Mouse (Mus musculus): ENCODE data around the gene AI182371. TPM values are rescaled to one million over a fixed set of nuclear protein-coding genes. Genes with fewer than 3 reads are reported as not detected.
A peak's percentile ranks its signal among the peaks of the same experiment; 100 is the strongest.

The AI182371 gene
- polyA plus RNA-seq, 1 experiment from 2014 or later, result 0.34 TPM

DNA sequence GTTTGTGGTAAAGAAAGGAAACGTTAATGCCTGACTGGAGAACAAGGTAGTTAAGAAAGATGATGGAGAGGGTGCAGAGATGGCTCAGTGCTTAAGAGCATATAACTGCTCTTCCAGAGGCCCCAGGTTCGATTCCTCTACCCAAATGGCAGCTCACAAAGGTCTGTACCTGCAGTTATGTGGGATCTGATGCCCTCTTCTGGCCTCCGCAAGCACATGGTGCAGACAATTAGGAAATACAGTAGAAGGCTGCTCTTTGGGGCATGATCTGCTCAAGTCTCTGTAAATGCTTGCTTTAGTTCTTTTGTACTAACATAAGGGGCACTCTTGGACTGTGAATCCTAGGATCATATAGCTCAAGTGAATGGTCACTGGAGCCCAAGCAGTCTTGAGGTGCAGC is 7.4 kb upstream of the AI182371 start:
- H3K4me3 ChIP-seq, result peak overlapping the region; percentile 80
- no peaks in the 10 kb centered on the region for H3K9me3 ChIP-seq (replicated peaks)
- peak overlapping the region; percentile 73 for H3K4me2 ChIP-seq
- 24% methylated on average over 3 of the region's 3 CpGs for WGBS
- peak; percentile 44 for ATAC-seq
- H3K36me3 ChIP-seq (ENCODE audit: poor library complexity, severe bottlenecking), result no peaks in the 10 kb centered on the region; the same call in 1 of the 2 replicates
- H3K9ac ChIP-seq, result no peak overlapping the region; the same call in 1 of the 2 replicates
- no peaks in the 10 kb centered on the region for H3K27me3 ChIP-seq
- H3K4me1 ChIP-seq, result peaks cover 6% of the 10 kb centered on the region
- H3K27ac ChIP-seq, result peak overlapping the region; percentile 79; the same call in 1 of the 2 replicates

GRCm38 (mm10) chr2:35107984-35108635 is 6.8 kb upstream of the AI182371 start:
- H3K36me3 ChIP-seq (ENCODE audit: poor library complexity, severe bottlenecking), result no peaks in the 10 kb centered on the region
- WGBS, result 53% methylated on average over 5 of the region's 5 CpGs
- H3K4me3 ChIP-seq, result no peak overlapping the region
- H3K9ac ChIP-seq, result no peak overlapping the region
- H3K27ac ChIP-seq, result no peak overlapping the region
- H3K9me3 ChIP-seq (replicated peaks), result no peaks in the 10 kb centered on the region
- H3K4me2 ChIP-seq, result no peak overlapping the region
- peaks cover 6% of the 10 kb centered on the region for H3K4me1 ChIP-seq
- ATAC-seq, result no peak
- H3K27me3 ChIP-seq, result no peaks in the 10 kb centered on the region

GRCm38 (mm10) chr2:35104843-35105242 is 3.5 kb upstream of the AI182371 start:
- no peak for ATAC-seq
- Histone ChIP-seq H3K27ac (no peak overlapping the region), H3K4me1 (peaks cover under 1% of the 10 kb centered on the region; the same call in 1 of the 2 replicates), H3K36me3 (ENCODE audit: poor library complexity, severe bottlenecking) (no peaks in the 10 kb centered on the region), H3K9me3 (replicated peaks) (no peaks in the 10 kb centered on the region), H3K27me3 (no peaks in the 10 kb centered on the region), H3K4me3 (no peak overlapping the region), H3K4me2 (no peak overlapping the region), H3K9ac (no peak overlapping the region)
- 60% methylated on average over 3 of the region's 3 CpGs for WGBS

GRCm38 (mm10) chr2:35103558-35103957 is 2.2 kb upstream of the AI182371 start:
- Histone ChIP-seq H3K9ac (no peak overlapping the region), H3K27ac (no peak overlapping the region), H3K4me2 (no peak overlapping the region), H3K4me3 (no peak overlapping the region), H3K36me3 (ENCODE audit: poor library complexity, severe bottlenecking) (no peaks in the 10 kb centered on the region), H3K4me1 (no peaks in the 10 kb centered on the region), H3K27me3 (no peaks in the 10 kb centered on the region), H3K9me3 (replicated peaks) (no peaks in the 10 kb centered on the region)
- WGBS, result 76% methylated on average over 5 of the region's 5 CpGs
- no peak for ATAC-seq

GRCm38 (mm10) chr2:35102777-35103176 is 1.4 kb upstream of the AI182371 start:
- Histone ChIP-seq H3K4me1 (no peaks in the 10 kb centered on the region), H3K9me3 (replicated peaks) (no peaks in the 10 kb centered on the region), H3K9ac (no peak overlapping the region), H3K36me3 (ENCODE audit: poor library complexity, severe bottlenecking) (no peaks in the 10 kb centered on the region), H3K27me3 (no peaks in the 10 kb centered on the region), H3K4me3 (no peak overlapping the region), H3K27ac (no peak overlapping the region), H3K4me2 (no peak overlapping the region)
- ATAC-seq, result no peak

DNA sequence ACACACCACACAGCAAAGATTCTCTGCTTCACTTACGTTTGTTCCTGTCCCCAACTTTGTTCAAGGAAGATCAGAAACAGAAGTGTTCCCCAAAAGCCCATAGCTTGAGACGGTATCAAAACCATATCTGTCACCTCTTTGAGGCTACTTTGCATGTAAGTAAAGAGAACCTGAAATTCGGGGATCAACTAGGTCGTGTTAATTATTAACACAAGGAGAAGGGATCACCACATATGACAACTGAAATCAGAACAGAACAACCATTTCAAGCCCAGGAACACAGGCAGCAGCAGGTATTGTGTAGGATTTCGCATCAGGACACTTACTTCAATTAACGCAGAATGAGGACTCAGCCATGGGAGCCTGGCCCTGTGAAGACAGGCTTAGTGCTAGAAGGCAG is 814 bp downstream of the AI182371 start:
- Histone ChIP-seq H3K36me3 (ENCODE audit: poor library complexity, severe bottlenecking) (no peaks in the 10 kb centered on the region), H3K4me2 (no peak overlapping the region), H3K4me1 (no peaks in the 10 kb centered on the region), H3K4me3 (no peak overlapping the region), H3K9me3 (replicated peaks) (no peaks in the 10 kb centered on the region), H3K9ac (no peak overlapping the region), H3K27me3 (no peaks in the 10 kb centered on the region), H3K27ac (no peak overlapping the region)
- WGBS, result 89% methylated on average over 6 of the region's 6 CpGs
- ATAC-seq, result no peak

DNA sequence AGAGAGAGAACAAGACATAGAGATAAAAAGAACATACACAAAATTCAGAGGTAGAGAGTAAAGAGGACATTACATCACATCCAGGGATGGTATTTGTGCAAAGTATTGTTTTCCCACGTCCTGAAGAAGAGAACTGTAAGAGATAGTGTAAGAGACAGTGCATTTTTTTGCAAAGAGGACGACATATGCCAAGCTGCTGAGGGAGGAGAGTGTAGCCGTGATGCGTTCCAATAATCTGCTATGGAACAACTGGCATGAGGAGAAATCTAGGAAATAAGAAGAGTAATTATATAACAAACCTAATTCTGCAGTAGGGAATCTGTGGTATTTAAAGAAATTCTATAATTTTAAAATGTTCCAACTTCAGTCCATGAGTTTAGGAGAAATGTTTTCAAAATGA is 13.9 kb downstream of the AI182371 start:
- no peak overlapping the region for H3K4me3 ChIP-seq
- H3K27me3 ChIP-seq, result no peaks in the 10 kb centered on the region
- WGBS, result 74% methylated on average over 4 of the region's 4 CpGs
- H3K36me3 ChIP-seq (ENCODE audit: poor library complexity, severe bottlenecking), result no peaks in the 10 kb centered on the region
- H3K27ac ChIP-seq, result no peak overlapping the region
- no peak overlapping the region for H3K9ac ChIP-seq
- H3K4me2 ChIP-seq, result no peak overlapping the region
- ATAC-seq, result no peak
- no peaks in the 10 kb centered on the region for H3K4me1 ChIP-seq
- H3K9me3 ChIP-seq (replicated peaks), result no peaks in the 10 kb centered on the region

GRCm38 (mm10) chr2:35079166-35079565 is 22.2 kb downstream of the AI182371 start:
- no peaks in the 10 kb centered on the region for H3K9me3 ChIP-seq (replicated peaks)
- no peaks in the 10 kb centered on the region for H3K27me3 ChIP-seq
- H3K36me3 ChIP-seq (ENCODE audit: poor library complexity, severe bottlenecking), result no peaks in the 10 kb centered on the region
- 73% methylated on average over 6 of the region's 6 CpGs for WGBS
- no peak overlapping the region for H3K27ac ChIP-seq
- no peak overlapping the region for H3K4me3 ChIP-seq
- ATAC-seq, result no peak
- no peaks in the 10 kb centered on the region for H3K4me1 ChIP-seq
- H3K4me2 ChIP-seq, result no peak overlapping the region
- H3K9ac ChIP-seq, result no peak overlapping the region

DNA sequence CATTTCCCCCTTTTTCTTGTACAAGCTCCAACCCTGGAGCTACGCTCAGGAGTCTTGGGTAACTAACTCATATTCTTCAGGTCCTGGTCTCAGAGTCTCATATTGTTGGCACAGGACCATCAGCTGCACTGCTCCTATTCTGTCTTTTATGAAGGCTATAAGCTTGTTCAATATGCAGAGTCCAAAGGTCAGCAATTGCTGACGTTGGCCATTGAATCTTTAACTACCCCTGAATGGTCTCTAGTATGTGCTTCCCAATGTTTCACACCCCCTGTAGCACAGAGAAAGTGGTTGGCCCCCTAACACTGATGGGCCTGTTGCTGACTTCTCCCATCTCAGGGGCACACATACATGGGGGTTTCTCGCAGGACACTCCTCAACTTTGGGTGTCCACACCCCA is 27.0 kb downstream of the AI182371 start:
- no peaks in the 10 kb centered on the region for H3K27me3 ChIP-seq
- ATAC-seq, result no peak
- H3K36me3 ChIP-seq (ENCODE audit: poor library complexity, severe bottlenecking), result no peaks in the 10 kb centered on the region
- no peaks in the 10 kb centered on the region for H3K9me3 ChIP-seq (replicated peaks)
- H3K9ac ChIP-seq, result no peak overlapping the region
- no peak overlapping the region for H3K4me3 ChIP-seq
- WGBS, result 90% methylated on average over 3 of the region's 3 CpGs
- no peak overlapping the region for H3K27ac ChIP-seq
- no peak overlapping the region for H3K4me2 ChIP-seq
- no peaks in the 10 kb centered on the region for H3K4me1 ChIP-seq

DNA sequence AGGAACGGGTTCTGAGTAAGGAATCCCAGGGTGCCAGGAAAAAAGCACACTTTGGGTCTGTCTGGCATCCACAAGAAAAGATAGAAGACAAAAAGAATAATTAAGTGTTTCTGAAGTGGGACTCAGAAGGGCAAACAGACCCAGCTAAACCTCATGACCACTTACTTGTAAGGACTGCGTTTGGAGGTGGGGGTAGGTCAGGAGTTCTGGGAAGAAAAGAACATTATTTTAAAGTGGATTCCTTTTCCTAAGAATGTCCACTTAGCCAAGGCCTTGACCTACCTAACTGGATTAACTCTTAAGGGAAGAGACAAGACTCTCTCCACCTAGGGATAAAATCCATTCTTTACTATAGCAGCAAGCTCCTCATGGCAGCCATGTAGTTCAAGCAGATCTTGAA is 28.8 kb downstream of the AI182371 start:
- Histone ChIP-seq H3K4me1 (no peaks in the 10 kb centered on the region), H3K9me3 (replicated peaks) (no peaks in the 10 kb centered on the region), H3K4me3 (no peak overlapping the region), H3K4me2 (no peak overlapping the region), H3K9ac (no peak overlapping the region), H3K27ac (no peak overlapping the region), H3K27me3 (no peaks in the 10 kb centered on the region), H3K36me3 (ENCODE audit: poor library complexity, severe bottlenecking) (no peaks in the 10 kb centered on the region)
- WGBS, result 64% methylated on average over 2 of the region's 2 CpGs
- ATAC-seq, result no peak

- ATAC-seq, result no peak
- no peak overlapping the region for H3K27ac ChIP-seq
- H3K27me3 ChIP-seq, result no peaks in the 10 kb centered on the region
- no peaks in the 10 kb centered on the region for H3K9me3 ChIP-seq (replicated peaks)
- no peaks in the 10 kb centered on the region for H3K4me1 ChIP-seq
- 89% methylated on average over 4 of the region's 4 CpGs for WGBS
- no peak overlapping the region for H3K4me2 ChIP-seq
- no peak overlapping the region for H3K4me3 ChIP-seq
- H3K9ac ChIP-seq, result no peak overlapping the region
- no peaks in the 10 kb centered on the region for H3K36me3 ChIP-seq (ENCODE audit: poor library complexity, severe bottlenecking)
Observed at GRCm38 (mm10) chr2:35070275-35070674, 31.1 kb downstream of the AI182371 start.

- Histone ChIP-seq H3K9ac (no peak overlapping the region), H3K36me3 (ENCODE audit: poor library complexity, severe bottlenecking) (no peaks in the 10 kb centered on the region), H3K4me1 (no peaks in the 10 kb centered on the region), H3K4me2 (no peak overlapping the region), H3K4me3 (no peak overlapping the region), H3K27me3 (no peaks in the 10 kb centered on the region), H3K9me3 (replicated peaks) (no peaks in the 10 kb centered on the region), H3K27ac (no peak overlapping the region)
- 98% methylated on average over 1 of the region's 1 CpGs for WGBS
- no peak for ATAC-seq
Observed at GRCm38 (mm10) chr2:35069124-35069523, 32.2 kb downstream of the AI182371 start.

DNA sequence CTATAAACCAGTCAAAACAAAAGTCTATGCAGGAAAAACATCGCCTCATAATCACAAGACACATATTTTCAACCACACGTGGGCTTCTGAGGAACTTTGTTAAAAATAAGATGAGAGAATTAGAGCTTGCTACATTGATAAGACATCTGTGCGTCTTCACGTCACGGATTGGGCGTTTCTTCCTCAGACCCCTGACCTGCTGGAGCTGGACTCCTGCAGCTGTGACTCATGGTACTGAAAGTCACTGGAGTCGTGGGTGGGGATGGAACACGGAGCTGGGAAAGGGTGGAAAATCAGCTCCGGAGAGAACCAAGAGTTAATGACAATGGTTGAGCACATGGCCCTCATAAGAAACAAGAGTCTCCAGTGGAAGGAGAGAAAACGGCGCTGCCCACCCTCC is 34.2 kb downstream of the AI182371 start:
- Histone ChIP-seq H3K4me3 (no peak overlapping the region), H3K27ac (no peak overlapping the region), H3K9me3 (replicated peaks) (no peaks in the 10 kb centered on the region), H3K27me3 (no peaks in the 10 kb centered on the region), H3K4me1 (no peaks in the 10 kb centered on the region), H3K4me2 (no peak overlapping the region), H3K36me3 (ENCODE audit: poor library complexity, severe bottlenecking) (no peaks in the 10 kb centered on the region), H3K9ac (no peak overlapping the region)
- no peak for ATAC-seq
- 91% methylated on average over 11 of the region's 11 CpGs for WGBS
